Mouse (Mus musculus) spleen, adult 2 months (tissue): Measurements from ENCODE around the gene Hoxa7. TPM values are rescaled to one million over a fixed set of nuclear protein-coding genes. Genes with fewer than 3 reads are reported as not detected.

ENCODE experiments used
- DNase-seq, 2 experiments: peaks; one replicate each; pipeline versions ENCODE4 v3.0.0 to v3.0.0-alpha.2; 2012 to 2021; ENCODE audit warnings: low spot score in 2 of 2, low read depth in 1 of 2
- H3K27ac ChIP-seq: fragments of 200-500 bp; 2 replicates; pipeline ENCODE4 v1.5.1; 2012; ENCODE audit warnings: low read length, inconsistent platforms; ENCODE audit not compliant: insufficient read depth
- H3K27me3 ChIP-seq: fragments of 200-500 bp; 2 replicates; pipeline ENCODE4 v1.6.1; 2012; ENCODE audit warnings: mild to moderate bottlenecking, moderate library complexity, low read length, inconsistent platforms; ENCODE audit not compliant: control insufficient read depth, insufficient read depth
- H3K36me3 ChIP-seq: fragments of 200-500 bp; 2 replicates; pipeline ENCODE4 v1.6.1; 2012; ENCODE audit warnings: mild to moderate bottlenecking, low read length, inconsistent platforms; ENCODE audit not compliant: control insufficient read depth, insufficient read depth
- H3K4me1 ChIP-seq: fragments of 200-500 bp; 2 replicates; pipeline ENCODE4 v1.6.1; 2011; ENCODE audit warnings: inconsistent platforms; ENCODE audit not compliant: control insufficient read depth, insufficient read depth, insufficient read length
- H3K4me3 ChIP-seq: fragments of 200-500 bp; 2 replicates; pipeline ENCODE4 v1.5.1; 2011; ENCODE audit warnings: mild to moderate bottlenecking, inconsistent platforms; ENCODE audit not compliant: insufficient read depth, insufficient read length; ENCODE audit errors: extremely low read depth
- CTCF ChIP-seq: fragments of 200-500 bp; IDR thresholded peaks from 2 replicates; pipeline ENCODE4 v1.5.1; 2011; ENCODE audit warnings: mild to moderate bottlenecking, inconsistent platforms; ENCODE audit not compliant: insufficient read depth, insufficient read length, insufficient replicate concordance; ENCODE audit errors: extremely low read depth
- POLR2A ChIP-seq: fragments of 200-500 bp; IDR thresholded peaks from 2 replicates; pipeline ENCODE4 v1.6.1; 2011; ENCODE audit warnings: low read depth, low read length, inconsistent platforms
- WGBS: fragments of 180-500 bp; shearing (Covaris S2); methylation state at CpG from one replicate; pipeline ENCODE4 v1.1.7; 2018; 5-methylcytosine and 5-hydroxymethylcytosine counted together
- polyA plus RNA-seq: library from polyadenylated mRNA; depleted of rRNA; stranded (reverse); fragments of >200 nt; gene quantifications from 2 replicates; pipeline ENCODE4 v1.2.3, GENCODE M21; 2012

Hoxa7 gene
- polyA plus RNA-seq, 1 experiment, result 0.56 TPM

DNA sequence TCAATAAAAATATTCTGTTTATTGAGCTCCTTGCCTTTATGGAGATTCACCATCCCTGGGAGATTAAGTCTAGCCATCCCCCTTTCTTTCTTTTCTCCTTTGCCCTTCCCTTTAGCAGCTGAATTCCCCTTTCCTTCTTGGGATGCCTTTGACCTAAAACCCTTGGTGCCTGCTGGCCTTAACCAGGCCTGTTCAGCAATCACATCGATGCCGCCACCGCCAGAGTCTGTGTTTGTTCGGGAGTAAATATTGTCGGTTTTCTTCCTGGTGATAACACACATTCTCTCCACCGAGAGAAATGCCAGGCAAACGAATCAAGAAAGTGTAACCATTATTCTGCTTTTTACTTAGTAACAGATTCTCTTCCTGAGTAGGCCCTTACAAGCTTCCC lies 16.5 kb upstream of the Hoxa7 start:
- H3K27ac ChIP-seq, result no peak overlapping the region
- TF ChIP-seq POLR2A (no peak), CTCF (no peak)
- 49% methylated on average over 7 of the region's 7 CpGs for WGBS
- H3K27me3 ChIP-seq, result peaks cover 44% of the 10 kb centered on the region
- no peaks in the 10 kb centered on the region for H3K36me3 ChIP-seq
- H3K4me3 ChIP-seq, result no peak overlapping the region
- peaks cover 7% of the 10 kb centered on the region; the same call in 1 of the 2 replicates for H3K4me1 ChIP-seq
- no peak for DNase-seq

DNA sequence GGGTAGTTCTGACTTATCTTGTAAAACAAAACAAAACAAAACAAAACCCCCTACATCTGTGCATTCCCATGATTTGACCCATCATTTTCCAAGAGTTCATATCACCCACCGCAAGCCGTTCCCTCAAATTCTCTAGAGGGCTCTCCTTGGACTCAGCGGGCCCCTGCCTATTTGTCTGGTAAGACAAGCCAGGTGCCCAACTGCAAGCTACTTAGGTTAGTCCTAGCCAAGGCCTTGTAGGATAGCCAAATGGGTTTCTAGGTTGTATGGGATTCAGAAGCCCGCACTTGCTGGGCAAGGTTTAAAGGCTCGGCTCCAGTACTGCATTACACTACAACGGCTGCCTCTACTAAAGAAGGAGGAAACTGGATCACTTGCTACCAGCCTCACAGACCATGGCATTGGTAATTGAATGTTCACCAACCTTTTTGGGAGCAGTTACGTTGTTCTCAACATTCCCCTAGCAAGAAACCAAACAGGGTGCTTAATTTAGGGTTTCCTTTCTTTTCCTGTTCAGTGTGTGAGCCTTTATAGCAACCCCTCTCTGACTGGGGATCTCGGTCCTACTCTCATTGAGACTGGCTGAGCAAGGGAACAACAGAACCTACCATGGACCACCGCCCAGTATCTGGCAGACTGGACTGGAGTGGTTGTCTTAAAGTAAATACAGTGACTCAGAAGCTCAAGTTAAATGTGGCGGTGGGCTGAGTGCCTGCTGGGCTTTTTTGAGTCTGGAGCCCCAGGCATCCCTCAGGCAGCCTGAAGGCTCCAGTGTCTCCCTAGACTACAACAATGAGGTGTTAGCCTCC lies 15.9 kb upstream of the Hoxa7 start:
- no peak for TF ChIP-seq POLR2A
- no peak overlapping the region for H3K4me3 ChIP-seq
- H3K36me3 ChIP-seq, result no peaks in the 10 kb centered on the region
- H3K27ac ChIP-seq, result no peak overlapping the region
- 79% methylated on average over 10 of the region's 10 CpGs for WGBS
- peaks cover 7% of the 10 kb centered on the region for H3K4me1 ChIP-seq
- peaks cover 49% of the 10 kb centered on the region for H3K27me3 ChIP-seq
- DNase-seq, result no peak

DNA sequence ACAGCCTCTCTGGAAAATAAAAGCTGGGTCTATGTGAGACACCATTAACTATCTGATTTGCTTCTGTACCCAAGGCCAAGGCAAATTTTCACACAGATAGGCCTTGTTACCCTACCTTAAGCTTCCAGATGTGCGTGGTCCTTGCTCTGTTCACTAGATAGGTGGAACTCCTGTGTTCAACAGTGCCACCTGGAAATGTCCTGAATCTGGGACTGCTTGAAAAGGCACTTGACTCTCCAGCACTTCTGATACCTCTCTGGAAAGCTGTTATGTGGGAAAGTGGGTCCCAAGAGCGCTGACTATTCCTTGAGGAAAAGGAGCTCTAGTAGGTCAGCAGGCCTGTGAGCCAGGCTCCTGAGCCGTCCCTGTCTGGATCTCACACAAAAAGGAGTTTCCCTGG lies 15.2 kb upstream of the Hoxa7 start:
- no peak overlapping the region for H3K4me3 ChIP-seq
- no peaks in the 10 kb centered on the region for H3K36me3 ChIP-seq
- no peak for DNase-seq
- TF ChIP-seq CTCF (no peak), POLR2A (no peak)
- H3K4me1 ChIP-seq, result peaks cover 10% of the 10 kb centered on the region
- WGBS, result 83% methylated on average over 3 of the region's 3 CpGs
- H3K27me3 ChIP-seq, result peaks cover 50% of the 10 kb centered on the region
- H3K27ac ChIP-seq, result no peak overlapping the region

DNA sequence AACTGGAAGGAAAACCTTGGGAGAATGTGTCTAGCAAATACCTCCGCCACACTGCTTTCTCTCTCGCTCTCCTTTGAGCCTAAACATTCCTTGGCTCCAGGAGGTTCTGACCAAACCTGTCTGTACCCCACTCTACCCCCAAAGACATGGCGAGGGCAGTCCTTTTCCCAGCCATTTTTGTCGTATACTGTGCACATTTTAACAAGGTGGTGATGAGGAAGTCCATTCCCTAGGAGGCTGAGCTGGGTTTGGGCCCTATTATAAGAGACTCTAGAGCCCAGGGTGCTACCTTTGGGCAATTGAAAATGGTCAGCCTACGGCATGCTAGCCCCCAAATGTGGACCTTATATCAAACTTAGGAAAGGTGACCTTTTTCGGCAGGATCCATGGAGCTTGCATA lies 14.2 kb upstream of the Hoxa7 start:
- Histone ChIP-seq H3K36me3 (no peaks in the 10 kb centered on the region), H3K4me1 (peaks cover 10% of the 10 kb centered on the region), H3K27ac (no peak overlapping the region), H3K27me3 (peaks cover 46% of the 10 kb centered on the region), H3K4me3 (no peak overlapping the region)
- WGBS, result 83% methylated on average over 6 of the region's 6 CpGs
- DNase-seq, result no peak
- TF ChIP-seq CTCF, result no peak
- TF ChIP-seq POLR2A, result no peak

DNA sequence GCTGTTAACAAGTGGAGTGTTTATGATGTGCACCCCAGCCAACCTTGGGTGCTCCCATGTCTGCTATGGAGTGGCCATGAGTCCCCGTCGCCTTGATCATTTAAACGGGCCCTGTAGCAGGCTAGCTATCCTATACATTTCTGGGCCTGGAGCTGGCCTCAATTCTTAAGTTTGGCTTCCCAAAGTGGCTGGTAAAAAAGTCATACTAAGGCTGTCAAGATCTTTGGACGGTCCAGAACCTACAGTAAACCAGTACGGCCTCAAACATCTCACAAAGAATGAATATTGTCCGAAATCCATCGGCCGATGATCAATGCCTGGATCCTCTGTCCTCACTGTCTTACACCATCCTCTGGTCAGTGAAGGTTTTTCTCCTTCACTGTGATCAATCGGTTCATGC lies 13.6 kb upstream of the Hoxa7 start:
- H3K4me1 ChIP-seq, result peaks cover 10% of the 10 kb centered on the region
- DNase-seq, result no peak
- H3K36me3 ChIP-seq, result no peaks in the 10 kb centered on the region
- WGBS, result 83% methylated on average over 9 of the region's 9 CpGs
- H3K4me3 ChIP-seq, result no peak overlapping the region
- TF ChIP-seq CTCF (no peak), POLR2A (no peak)
- no peak overlapping the region for H3K27ac ChIP-seq
- H3K27me3 ChIP-seq, result peaks cover 46% of the 10 kb centered on the region

DNA sequence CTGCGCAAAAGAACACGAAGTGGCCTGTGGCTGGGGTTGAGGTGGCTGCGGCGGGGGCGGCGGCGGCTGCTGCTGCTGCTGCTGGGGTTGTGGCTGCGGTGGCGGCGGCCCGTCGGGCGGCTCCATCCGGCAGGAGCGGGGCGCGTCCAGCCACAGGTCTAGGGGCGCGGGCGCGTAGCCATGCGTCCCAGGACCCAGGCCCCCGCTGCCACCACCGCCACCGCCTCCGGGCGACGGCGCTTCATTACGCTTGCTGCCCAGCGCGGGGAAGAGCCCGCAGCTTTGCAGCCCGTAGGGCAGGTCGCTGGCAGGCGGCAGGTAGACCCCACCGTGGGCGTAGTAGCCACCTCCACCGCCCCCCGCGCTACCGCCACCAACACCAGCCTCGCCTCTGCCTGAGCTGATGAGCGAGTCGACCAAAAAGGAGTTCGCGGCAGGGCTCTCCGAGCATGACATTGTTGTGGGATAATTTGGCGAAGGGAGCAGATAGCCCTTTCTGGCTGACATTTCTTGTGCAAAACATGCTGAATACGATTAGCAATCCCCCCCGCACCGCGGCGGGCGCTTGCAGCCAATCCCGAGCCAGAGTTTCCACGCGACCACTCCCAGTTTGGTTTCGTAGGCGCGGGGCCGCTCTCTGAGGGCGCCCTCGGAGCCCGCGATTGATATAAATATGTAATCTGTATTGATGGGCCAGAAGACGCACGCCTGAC lies 12.9 kb upstream of the Hoxa7 start:
- 3% methylated on average over 68 of the region's 68 CpGs for WGBS
- H3K36me3 ChIP-seq, result no peaks in the 10 kb centered on the region
- H3K4me3 ChIP-seq, result no peak overlapping the region
- H3K4me1 ChIP-seq, result peaks cover 15% of the 10 kb centered on the region
- no peak overlapping the region for H3K27ac ChIP-seq
- peaks cover 48% of the 10 kb centered on the region for H3K27me3 ChIP-seq
- no peak for DNase-seq
- no peak for TF ChIP-seq POLR2A
- no peak for TF ChIP-seq CTCF
